Mouse (Mus musculus): ENCODE measurements at regions not wholly inside any gene's neighbourhood (a gene's known extent, or its start where the extent isn't known, plus 50 kb on each side); places are given as distances from the start of the nearest gene placed in this dataset.
A peak's percentile ranks its signal among the peaks of the same experiment; 100 is the strongest.

GRCm38 (mm10) chr13:70336069-70336468 is 301.4 kb downstream of the Ice1 start:
- Histone ChIP-seq H3K9me3 (ENCODE audit: control insufficient read depth, low read length) (no peaks in the 10 kb centered on the region), H3K4me1 (ENCODE audit: control insufficient read depth, insufficient read depth, low read length) (peaks cover 5% of the 10 kb centered on the region; the same call in 1 of the 2 replicates), H3K4me2 (ENCODE audit: low read length) (no peak overlapping the region), H3K4me3 (replicated peaks; ENCODE audit: low read depth, low read length) (no peak overlapping the region), H3K27me3 (ENCODE audit: control insufficient read depth, insufficient read depth, low read length) (no peaks in the 10 kb centered on the region), H3K36me3 (ENCODE audit: control insufficient read depth, insufficient read depth, low read length) (no peaks in the 10 kb centered on the region), H3K27ac (replicated peaks; ENCODE audit: low read depth, low read length) (no peak overlapping the region), H3K9ac (replicated peaks; ENCODE audit: low read length) (no peak overlapping the region)
- no peak for DNase-seq
- ATAC-seq (ENCODE audit: low FRiP score, low TSS enrichment): no peak
- 74% methylated on average over 4 of the region's 4 CpGs for WGBS

DNA sequence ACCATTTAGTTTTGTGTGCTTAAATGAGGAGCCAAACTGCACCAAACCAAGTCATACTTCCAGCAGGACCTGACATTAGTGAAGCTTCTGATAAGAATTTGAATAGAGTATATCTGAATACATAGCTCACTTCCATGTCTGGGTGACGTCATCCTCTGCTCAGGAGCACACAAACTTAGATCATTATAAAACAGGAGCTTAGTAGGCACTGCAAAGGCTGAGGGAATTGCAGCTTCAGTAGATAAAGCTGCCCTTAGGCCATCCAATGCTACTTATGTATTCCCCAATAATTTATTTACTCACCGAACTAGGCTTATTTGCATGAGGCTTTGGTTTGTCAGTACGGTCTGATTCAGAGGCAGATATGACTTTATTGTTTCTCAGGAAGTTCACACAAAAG is 297.0 kb downstream of the Ice1 start:
- H3K9me3 ChIP-seq (ENCODE audit: control insufficient read depth, low read length): no peaks in the 10 kb centered on the region
- no peak overlapping the region for H3K9ac ChIP-seq (replicated peaks; ENCODE audit: low read length)
- ATAC-seq (ENCODE audit: low FRiP score, low TSS enrichment) (no peak), DNase-seq (peak; percentile 61)
- 30% methylated on average over 3 of the region's 3 CpGs for WGBS
- H3K4me2 ChIP-seq (ENCODE audit: low read length): no peak overlapping the region
- no peaks in the 10 kb centered on the region for H3K36me3 ChIP-seq (ENCODE audit: control insufficient read depth, insufficient read depth, low read length)
- H3K4me3 ChIP-seq (replicated peaks; ENCODE audit: low read depth, low read length): no peak overlapping the region
- H3K27ac ChIP-seq (replicated peaks; ENCODE audit: low read depth, low read length): no peak overlapping the region
- peaks cover 15% of the 10 kb centered on the region; the same call in 1 of the 2 replicates for H3K4me1 ChIP-seq (ENCODE audit: control insufficient read depth, insufficient read depth, low read length)
- no peaks in the 10 kb centered on the region for H3K27me3 ChIP-seq (ENCODE audit: control insufficient read depth, insufficient read depth, low read length)

DNA sequence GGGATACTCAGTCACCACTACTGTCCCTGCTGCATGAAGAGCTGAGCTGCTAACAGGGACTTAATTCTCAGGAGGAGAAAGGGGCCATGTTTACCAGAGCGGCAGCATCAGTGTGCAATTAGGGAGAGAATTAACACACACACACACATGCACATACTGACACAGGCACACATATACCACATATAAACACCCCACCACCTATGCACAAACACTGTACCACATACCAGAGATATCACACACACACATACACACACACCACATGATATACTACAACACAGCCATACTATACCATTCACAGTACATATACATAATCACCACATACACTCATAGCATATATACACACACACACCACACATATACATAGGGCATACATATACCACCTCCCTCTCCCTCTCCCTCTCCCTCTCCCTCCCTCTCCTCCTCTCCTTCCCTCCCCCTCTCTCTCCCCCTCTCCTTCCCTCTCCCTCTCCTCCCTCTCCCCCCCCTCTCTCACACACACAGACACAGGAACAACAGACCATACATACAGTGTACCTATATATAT is 294.2 kb downstream of the Ice1 start:
- no peaks in the 10 kb centered on the region for H3K9me3 ChIP-seq (ENCODE audit: control insufficient read depth, low read length)
- H3K9ac ChIP-seq (replicated peaks; ENCODE audit: low read length): no peak overlapping the region
- ATAC-seq (ENCODE audit: low FRiP score, low TSS enrichment) (no peak; the same call in 1 of the 2 replicates), DNase-seq (no peak)
- H3K27ac ChIP-seq (replicated peaks; ENCODE audit: low read depth, low read length): no peak overlapping the region
- H3K4me3 ChIP-seq (replicated peaks; ENCODE audit: low read depth, low read length): no peak overlapping the region
- H3K4me2 ChIP-seq (ENCODE audit: low read length): no peak overlapping the region
- H3K36me3 ChIP-seq (ENCODE audit: control insufficient read depth, insufficient read depth, low read length): no peaks in the 10 kb centered on the region
- H3K27me3 ChIP-seq (ENCODE audit: control insufficient read depth, insufficient read depth, low read length): no peaks in the 10 kb centered on the region
- WGBS: 63% methylated on average over 1 of the region's 1 CpGs
- H3K4me1 ChIP-seq (ENCODE audit: control insufficient read depth, insufficient read depth, low read length): peaks cover 15% of the 10 kb centered on the region; the same call in 1 of the 2 replicates

DNA sequence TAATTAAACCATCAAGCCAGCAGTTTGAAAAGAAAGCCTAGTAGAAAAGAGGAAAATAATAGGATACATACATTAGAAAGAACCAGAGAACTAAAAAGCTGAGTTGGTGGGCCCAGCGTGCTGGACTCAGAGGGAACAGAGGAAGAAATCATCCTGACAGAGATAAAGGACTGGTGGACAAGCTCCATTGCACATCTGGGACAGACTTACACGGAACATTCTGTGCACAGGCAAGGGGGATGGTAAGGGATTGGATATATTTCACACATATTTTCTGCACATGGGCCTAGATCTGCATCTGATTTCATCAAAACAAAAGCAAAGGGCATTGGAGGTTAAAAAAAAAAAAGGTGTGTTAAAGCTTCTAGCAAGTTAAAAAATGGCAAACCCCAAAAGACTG is 293.5 kb downstream of the Ice1 start:
- H3K4me2 ChIP-seq (ENCODE audit: low read length): no peak overlapping the region
- 0 out of 2 replicates have a peak overlapping the region, but pooled peaks have one; percentile 10 for H3K27ac ChIP-seq (replicated peaks; ENCODE audit: low read depth, low read length)
- no peaks in the 10 kb centered on the region for H3K36me3 ChIP-seq (ENCODE audit: control insufficient read depth, insufficient read depth, low read length)
- H3K4me1 ChIP-seq (ENCODE audit: control insufficient read depth, insufficient read depth, low read length): peaks cover 15% of the 10 kb centered on the region; the same call in 1 of the 2 replicates
- ATAC-seq (ENCODE audit: low FRiP score, low TSS enrichment) (no peak; the same call in 1 of the 2 replicates), DNase-seq (no peak)
- no peak overlapping the region for H3K4me3 ChIP-seq (replicated peaks; ENCODE audit: low read depth, low read length)
- H3K27me3 ChIP-seq (ENCODE audit: control insufficient read depth, insufficient read depth, low read length): no peaks in the 10 kb centered on the region
- H3K9ac ChIP-seq (replicated peaks; ENCODE audit: low read length): no peak overlapping the region
- WGBS: 11% methylated on average over 2 of the region's 2 CpGs
- H3K9me3 ChIP-seq (ENCODE audit: control insufficient read depth, low read length): no peaks in the 10 kb centered on the region

DNA sequence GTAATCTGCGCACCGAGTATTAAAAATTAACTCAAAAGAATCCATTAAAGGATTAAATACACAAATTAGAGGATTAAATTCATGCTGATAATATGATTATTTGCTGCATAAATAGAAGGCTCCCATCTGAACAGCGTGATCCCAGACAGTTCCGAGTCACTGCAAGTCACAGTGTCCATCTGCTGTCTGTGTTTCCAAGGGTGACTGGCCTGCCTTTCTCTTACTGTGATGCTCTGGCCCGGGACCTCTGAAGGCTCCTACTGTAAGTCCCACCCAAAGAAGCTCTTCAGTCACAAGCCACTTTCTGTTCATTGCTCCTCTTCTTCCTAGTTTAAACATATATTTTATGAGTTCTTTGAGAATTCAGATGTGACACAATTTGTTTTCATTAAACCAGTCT is 293.1 kb downstream of the Ice1 start:
- DNase-seq (peak; percentile 36), ATAC-seq (ENCODE audit: low FRiP score, low TSS enrichment) (no peak; the same call in 1 of the 2 replicates)
- Histone ChIP-seq H3K27ac (replicated peaks; ENCODE audit: low read depth, low read length) (no peak overlapping the region), H3K9ac (replicated peaks; ENCODE audit: low read length) (no peak overlapping the region), H3K4me2 (ENCODE audit: low read length) (no peak overlapping the region), H3K27me3 (ENCODE audit: control insufficient read depth, insufficient read depth, low read length) (no peaks in the 10 kb centered on the region), H3K4me1 (ENCODE audit: control insufficient read depth, insufficient read depth, low read length) (peaks cover 15% of the 10 kb centered on the region; the same call in 1 of the 2 replicates), H3K9me3 (ENCODE audit: control insufficient read depth, low read length) (no peaks in the 10 kb centered on the region), H3K4me3 (replicated peaks; ENCODE audit: low read depth, low read length) (no peak overlapping the region), H3K36me3 (ENCODE audit: control insufficient read depth, insufficient read depth, low read length) (no peaks in the 10 kb centered on the region)
- 8% methylated on average over 5 of the region's 5 CpGs for WGBS

DNA sequence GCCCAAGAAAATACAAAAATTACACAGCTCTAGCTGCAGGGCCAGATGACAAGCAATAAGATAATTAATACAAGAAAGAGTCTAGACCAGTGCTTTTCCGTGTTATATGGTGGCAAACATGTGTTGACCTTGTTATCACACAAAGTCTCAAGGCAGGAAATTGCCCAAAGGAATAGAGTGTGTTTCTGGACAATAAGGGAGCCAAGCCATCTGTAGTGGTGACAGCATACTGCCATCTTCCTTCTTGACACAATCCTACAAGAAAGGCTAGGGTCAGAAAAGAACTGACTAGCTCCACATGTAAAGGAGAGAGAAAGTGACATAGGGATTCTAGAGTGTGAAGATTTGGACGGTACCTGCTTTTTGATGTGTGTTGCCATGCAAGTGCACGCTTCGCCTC is 289.0 kb downstream of the Ice1 start:
- Histone ChIP-seq H3K4me3 (replicated peaks; ENCODE audit: low read depth, low read length) (no peak overlapping the region), H3K36me3 (ENCODE audit: control insufficient read depth, insufficient read depth, low read length) (no peaks in the 10 kb centered on the region), H3K9ac (replicated peaks; ENCODE audit: low read length) (no peak overlapping the region), H3K9me3 (ENCODE audit: control insufficient read depth, low read length) (0 out of 2 replicates have a peak, but pooled peaks cover 3% of the 10 kb centered on the region), H3K27me3 (ENCODE audit: control insufficient read depth, insufficient read depth, low read length) (no peaks in the 10 kb centered on the region), H3K4me1 (ENCODE audit: control insufficient read depth, insufficient read depth, low read length) (0 out of 2 replicates have a peak, but pooled peaks cover 8% of the 10 kb centered on the region), H3K27ac (replicated peaks; ENCODE audit: low read depth, low read length) (no peak overlapping the region), H3K4me2 (ENCODE audit: low read length) (no peak overlapping the region)
- DNase-seq (no peak), ATAC-seq (ENCODE audit: low FRiP score, low TSS enrichment) (no peak)
- WGBS: 89% methylated on average over 4 of the region's 4 CpGs

DNA sequence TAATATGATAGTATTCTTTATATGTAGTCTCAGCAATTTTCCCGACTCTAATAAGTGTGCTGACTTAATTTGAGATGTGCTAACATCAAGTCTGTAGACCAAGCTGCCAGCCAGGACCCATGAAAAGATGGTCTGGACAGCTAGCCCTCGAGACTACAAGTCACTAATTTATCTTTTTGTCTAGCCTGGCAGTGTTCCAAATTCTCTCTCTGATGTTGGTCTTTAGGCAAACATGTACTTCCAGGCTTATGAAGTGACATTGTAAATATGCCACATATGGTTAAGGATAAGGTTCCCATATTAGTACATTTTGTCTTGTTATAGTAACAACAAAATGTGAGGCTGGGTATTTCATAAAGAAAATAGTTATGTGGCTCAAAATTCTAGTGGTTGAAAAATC is 288.5 kb downstream of the Ice1 start:
- Histone ChIP-seq H3K4me1 (ENCODE audit: control insufficient read depth, insufficient read depth, low read length) (0 out of 2 replicates have a peak, but pooled peaks cover 4% of the 10 kb centered on the region), H3K9me3 (ENCODE audit: control insufficient read depth, low read length) (0 out of 2 replicates have a peak, but pooled peaks cover 3% of the 10 kb centered on the region)
- WGBS: 68% methylated on average over 2 of the region's 2 CpGs

DNA sequence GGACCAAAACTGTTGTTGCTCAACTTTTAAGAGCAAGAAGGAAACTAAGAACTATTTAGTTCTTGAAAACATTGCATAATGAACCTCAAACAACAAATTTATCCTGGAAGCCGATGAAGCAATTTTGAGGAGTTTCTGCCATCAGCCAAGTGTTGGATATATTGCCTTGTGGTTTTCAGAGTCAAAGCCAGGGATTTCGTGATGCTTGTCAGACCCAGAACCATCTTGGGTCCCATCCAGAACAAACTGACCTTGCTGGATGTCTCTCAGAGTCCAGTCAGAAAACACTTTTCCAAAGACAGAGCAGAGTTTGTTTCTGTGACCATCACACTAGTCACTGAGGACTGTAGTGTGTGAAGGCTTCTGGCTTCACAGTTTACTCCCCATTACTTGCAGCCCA is 267.8 kb downstream of the Ice1 start:
- H3K36me3 ChIP-seq (ENCODE audit: control insufficient read depth, insufficient read depth, low read length): no peaks in the 10 kb centered on the region
- H3K4me2 ChIP-seq (ENCODE audit: low read length): no peak overlapping the region
- H3K4me3 ChIP-seq (replicated peaks; ENCODE audit: low read depth, low read length): no peak overlapping the region
- DNase-seq: no peak
- H3K9me3 ChIP-seq (ENCODE audit: control insufficient read depth, low read length): no peaks in the 10 kb centered on the region
- ATAC-seq (ENCODE audit: low FRiP score, low TSS enrichment): no peak
- WGBS: 89% methylated on average over 2 of the region's 2 CpGs
- H3K27me3 ChIP-seq (ENCODE audit: control insufficient read depth, insufficient read depth, low read length): no peaks in the 10 kb centered on the region
- no peak overlapping the region for H3K9ac ChIP-seq (replicated peaks; ENCODE audit: low read length)
- no peak overlapping the region for H3K27ac ChIP-seq (replicated peaks; ENCODE audit: low read depth, low read length)
- H3K4me1 ChIP-seq (ENCODE audit: control insufficient read depth, insufficient read depth, low read length): no peaks in the 10 kb centered on the region

More for the DNA sequence above, 288.5 kb downstream of the Ice1 start:
- H3K27ac ChIP-seq (replicated peaks; ENCODE audit: low read depth, low read length): no peak overlapping the region
- H3K4me2 ChIP-seq (ENCODE audit: low read length): no peak overlapping the region
- no peaks in the 10 kb centered on the region for H3K36me3 ChIP-seq (ENCODE audit: control insufficient read depth, insufficient read depth, low read length)
- H3K27me3 ChIP-seq (ENCODE audit: control insufficient read depth, insufficient read depth, low read length): no peaks in the 10 kb centered on the region
- no peak for DNase-seq
- no peak for ATAC-seq (ENCODE audit: low FRiP score, low TSS enrichment)
- H3K4me3 ChIP-seq (replicated peaks; ENCODE audit: low read depth, low read length): no peak overlapping the region
- H3K9ac ChIP-seq (replicated peaks; ENCODE audit: low read length): no peak overlapping the region

DNA sequence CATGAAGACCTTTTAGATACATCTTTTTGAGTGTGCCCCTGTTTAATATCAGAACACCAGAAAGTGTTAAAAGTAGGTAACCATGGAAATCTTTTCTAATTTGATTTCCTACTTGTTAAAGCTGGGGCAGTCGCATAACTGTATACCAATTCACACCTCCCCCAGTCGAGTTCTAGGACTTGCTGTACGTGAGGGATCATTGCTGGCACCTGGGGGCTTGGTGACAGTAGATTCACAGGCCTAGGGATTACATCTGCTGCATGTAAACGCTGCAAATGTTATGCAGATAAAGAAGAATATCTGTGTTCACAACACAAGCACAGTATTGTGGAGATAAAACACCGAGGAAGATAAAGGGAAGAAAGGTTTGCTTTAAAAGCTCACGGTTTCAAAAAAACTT is 256.7 kb downstream of the Ice1 start:
- ATAC-seq (ENCODE audit: low FRiP score, low TSS enrichment): no peak
- Histone ChIP-seq H3K27me3 (ENCODE audit: control insufficient read depth, insufficient read depth, low read length) (no peaks in the 10 kb centered on the region), H3K4me2 (ENCODE audit: low read length) (no peak overlapping the region), H3K27ac (replicated peaks; ENCODE audit: low read depth, low read length) (no peak overlapping the region), H3K36me3 (ENCODE audit: control insufficient read depth, insufficient read depth, low read length) (no peaks in the 10 kb centered on the region), H3K4me1 (ENCODE audit: control insufficient read depth, insufficient read depth, low read length) (no peaks in the 10 kb centered on the region), H3K9me3 (ENCODE audit: control insufficient read depth, low read length) (no peaks in the 10 kb centered on the region), H3K4me3 (replicated peaks; ENCODE audit: low read depth, low read length) (no peak overlapping the region), H3K9ac (replicated peaks; ENCODE audit: low read length) (no peak overlapping the region)
- 65% methylated on average over 6 of the region's 6 CpGs for WGBS
- DNase-seq: no peak

Data from midbrain, embryonic 14.5 days (tissue).